Mouse (Mus musculus) embryo, embryonic 11.5 days (tissue): ENCODE measurements around the gene Lgmn.
A peak's percentile ranks its signal among the peaks of the same experiment; 100 is the strongest.

Source experiments
- DNase-seq: peaks from one replicate; pipeline ENCODE4 v3.0.0-alpha.2; 2012; ENCODE audit warnings: low read depth, low spot score

Gene Lgmn

DNA sequence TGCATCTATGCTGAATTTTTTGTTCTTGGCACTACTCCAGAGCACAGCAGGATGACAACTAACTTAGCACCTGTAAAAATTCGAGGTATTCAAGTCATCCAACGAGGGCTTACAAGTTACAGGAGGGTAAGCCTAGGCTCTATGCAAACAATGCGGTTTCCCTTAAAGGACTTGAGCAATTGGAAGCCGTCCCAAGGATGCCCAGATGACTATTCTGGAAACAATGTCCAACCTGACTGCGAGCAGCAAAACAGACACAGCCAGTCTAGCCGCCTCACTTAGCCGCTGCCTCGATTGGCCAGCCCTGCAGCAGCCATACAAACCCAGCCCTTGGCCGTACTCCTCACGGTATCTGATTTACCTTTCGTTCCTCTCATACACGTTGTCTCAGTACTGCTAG is 7.4 kb downstream of the Lgmn start:
- no peak for DNase-seq

DNA sequence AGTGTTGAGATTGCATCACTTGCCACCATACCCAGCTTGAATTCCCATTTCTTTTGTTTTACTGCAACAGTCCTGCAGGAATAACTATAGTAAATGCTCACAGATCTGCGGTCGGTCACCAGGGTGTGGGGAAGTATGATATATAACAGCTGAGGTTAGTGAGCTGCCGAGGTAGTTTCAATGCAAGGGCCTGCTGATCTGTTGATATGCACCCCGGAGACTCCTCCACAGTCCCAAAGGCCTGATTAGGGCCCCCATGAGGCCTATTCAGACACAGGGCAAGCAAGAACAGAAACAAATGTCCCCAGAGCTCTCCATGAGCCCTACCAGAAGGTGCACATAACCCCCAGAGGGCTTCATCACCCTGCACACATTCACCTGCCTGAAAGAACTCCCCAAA is 9.4 kb downstream of the Lgmn start:
- DNase-seq, result no peak

DNA sequence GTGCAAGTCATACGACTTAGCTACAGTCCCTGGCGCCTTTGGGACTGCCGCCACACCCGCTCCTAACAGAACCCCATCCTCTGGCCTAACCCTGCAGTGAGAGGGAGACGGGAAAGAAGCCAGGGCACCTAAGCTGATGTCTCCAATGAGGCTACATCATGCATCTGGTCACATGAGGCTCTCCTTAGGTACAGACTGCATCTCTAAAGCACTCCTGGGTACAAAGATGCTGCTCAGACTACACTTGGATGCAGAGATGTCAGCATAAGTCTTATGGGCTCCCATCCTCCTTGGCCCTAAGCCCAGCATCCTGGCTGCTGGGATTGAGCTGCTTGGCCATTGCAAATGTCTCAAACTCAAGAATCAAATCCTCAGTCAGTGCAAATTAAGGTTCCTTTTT is 10.0 kb downstream of the Lgmn start:
- no peak for DNase-seq

DNA sequence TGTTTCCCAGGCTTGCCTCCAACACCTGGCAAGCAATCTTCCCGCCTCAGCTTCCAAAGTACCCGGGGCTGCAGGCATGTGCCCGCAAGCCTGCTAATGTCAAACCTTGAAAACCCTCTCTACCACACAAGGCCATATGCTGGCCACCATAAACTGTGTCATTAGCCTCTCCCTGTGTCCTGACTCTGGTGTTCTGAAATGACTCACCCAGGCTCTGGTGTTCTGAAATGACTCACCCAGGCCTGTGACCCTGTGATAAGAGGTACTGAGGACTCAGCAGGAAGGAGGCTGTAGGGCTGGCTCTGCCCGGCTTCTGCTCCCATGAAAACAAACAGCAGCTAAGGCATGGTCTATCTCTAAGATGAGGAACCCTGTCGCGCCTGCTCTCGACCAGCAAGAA is 13.3 kb downstream of the Lgmn start:
- no peak for DNase-seq

DNA sequence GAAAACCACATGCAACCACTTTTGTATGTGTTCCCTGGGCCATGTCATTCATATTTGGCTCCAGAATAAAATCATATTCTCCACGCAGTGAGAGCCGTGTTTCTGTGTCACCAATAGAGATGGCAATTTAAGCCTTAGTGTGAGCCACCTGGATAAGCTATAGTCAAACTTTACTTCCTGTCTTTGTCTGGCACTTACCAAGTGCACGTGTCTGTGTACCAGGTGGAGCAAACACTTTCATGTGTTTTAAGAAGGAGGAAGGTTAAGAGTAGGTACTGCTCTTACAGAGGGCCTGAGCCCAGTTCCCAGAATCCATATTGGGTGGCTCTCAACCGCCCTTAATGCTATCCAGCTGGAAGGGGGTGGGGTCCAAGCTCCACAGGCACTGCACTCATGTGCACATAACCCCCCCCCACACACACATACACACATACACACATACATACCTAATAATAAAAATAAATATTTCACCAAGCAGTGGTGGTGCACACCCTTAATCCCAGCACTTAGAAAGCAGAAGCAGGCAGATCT is 14.5 kb downstream of the Lgmn start:
- no peak for DNase-seq

DNA sequence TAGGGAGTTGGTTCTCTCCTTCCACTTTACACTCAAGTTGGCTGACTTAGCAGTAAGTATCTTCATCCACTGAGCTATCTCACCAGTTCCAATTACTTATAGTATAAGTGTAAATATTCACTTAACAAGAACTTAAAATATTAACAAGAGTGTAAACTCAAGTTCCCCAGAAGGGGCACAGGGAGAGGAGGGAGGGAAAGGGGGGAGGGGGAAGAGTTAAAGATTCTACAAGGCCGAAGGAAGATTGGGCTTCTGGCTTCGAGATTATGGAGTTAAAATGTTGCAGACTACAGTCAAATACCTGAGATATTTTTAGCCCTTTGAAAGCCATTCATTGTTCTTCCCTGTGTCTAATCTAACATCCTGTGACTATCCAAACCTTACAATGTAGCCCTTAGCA is 15.2 kb downstream of the Lgmn start:
- DNase-seq, result no peak

DNA sequence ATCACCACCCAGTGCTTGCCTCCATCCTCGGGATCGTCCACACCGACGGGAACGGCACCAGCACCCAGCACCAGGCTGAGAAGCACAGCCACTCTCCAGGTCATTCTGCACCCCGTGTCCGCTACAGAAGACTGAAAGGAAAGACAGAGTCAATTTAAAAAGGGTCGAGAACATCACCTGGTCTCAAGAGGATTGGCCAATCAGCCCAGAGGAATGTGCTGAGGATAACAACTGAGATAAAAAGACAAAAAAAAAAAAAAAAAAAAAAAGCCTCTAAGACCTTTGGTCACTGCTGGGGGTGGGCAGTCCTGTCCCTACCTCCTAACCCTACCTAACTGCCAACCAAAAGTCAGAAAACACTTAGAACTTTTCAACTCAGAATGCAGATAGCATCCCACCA is 16.0 kb downstream of the Lgmn start:
- DNase-seq, result no peak

DNA sequence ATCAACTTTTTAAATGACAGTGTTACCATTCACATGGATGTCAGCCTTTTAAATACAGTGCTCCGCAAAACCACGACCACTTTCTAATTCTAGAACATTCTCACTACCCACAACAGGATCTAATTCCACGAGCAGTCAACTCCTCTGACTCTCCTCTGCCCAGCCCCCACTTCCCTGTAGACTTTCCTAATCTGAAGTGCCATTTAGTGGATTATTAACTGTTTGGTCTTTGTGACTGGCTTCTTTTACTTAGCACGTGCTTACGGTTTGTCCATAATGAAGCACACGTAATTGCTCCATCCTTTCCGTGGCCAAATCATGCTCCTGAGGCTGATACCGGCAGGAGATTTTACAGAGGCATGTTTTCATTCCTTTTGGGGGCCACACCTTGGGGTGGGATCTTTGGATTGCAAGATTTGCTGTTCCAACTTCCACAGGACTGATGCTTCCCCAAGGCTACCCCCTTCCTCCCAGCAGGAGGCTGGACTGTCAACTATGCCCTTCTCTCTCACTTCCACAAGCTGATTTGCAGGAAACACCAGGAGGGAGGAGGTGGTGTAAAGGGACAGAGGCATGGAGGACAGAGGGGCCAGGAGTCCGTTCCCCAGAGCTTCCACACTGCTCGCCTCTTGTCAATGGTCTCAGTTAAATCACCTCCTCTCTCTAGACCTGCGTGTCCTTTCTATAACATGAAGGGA is 16.8 kb downstream of the Lgmn start:
- DNase-seq, result no peak

DNA sequence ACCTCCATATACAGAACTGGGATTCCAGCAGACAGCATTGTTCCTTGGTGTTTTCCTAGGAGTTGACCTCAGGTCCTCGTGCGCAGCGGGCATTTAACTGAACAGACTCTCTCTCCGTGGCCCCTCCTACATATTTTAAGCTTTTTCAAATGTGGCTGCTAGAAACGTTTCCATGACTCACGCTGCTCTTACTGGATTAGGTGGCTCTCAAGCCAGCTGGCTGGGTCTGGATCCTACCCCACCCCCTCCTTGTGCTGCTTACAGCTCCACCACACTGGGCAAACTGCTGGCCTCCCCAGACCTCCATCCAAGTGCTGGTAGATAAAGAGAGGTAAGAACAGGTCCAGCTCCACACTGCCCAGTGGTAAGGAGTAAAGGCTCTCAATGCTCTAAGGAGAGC is 17.5 kb downstream of the Lgmn start:
- no peak for DNase-seq

DNA sequence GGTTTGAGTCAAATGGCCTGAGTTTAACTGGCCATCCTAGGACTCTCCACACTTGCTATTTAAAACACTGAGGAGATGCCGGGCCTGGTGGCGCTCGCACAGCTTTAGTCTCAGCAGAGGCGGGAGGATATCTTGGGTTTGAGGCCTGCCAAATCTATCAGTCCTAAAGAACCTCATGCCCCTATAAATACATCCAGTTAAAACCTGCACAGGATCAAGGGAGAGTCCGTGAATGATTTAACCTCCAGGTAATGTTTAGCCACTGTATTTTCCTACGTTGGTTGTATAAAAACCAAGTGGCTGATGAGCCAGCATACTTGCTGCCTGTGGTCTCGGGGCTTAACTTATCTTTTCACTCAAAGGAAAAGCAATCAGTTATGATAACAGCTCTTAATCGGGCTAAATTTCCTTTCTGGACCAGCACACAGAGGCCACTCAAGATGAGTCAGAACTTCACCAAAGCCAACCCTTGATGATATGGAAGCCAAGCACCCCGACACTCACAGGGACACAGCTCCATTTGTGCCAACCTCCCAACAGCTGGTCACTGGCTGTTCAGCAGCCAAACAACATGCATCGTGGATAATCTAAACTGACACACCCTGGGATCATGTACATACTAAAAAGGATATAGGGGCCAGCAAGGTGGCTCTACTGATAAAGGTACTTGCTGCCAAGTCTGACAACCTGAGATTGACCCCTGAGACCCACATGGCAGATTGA is 19.3 kb downstream of the Lgmn start:
- DNase-seq, result no peak

DNA sequence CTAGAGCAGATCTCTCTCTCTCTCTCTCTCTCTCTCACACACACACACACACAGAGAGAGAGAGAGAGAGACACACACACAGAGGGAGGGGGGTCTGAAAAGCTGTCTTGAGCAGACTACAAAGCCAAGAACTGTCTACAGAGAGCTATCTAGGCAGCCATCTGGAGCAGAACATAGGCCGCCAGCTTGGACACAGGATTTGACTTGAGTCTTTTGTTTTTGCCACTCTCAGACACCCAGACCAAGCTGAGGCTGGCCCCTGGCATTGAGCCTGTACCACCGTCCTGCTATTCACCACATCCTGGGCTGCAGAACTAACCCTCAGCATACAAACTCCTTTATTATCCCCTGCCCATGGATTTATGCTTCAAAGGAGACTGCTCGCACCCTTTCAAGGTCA is 20.1 kb downstream of the Lgmn start:
- DNase-seq, result no peak

DNA sequence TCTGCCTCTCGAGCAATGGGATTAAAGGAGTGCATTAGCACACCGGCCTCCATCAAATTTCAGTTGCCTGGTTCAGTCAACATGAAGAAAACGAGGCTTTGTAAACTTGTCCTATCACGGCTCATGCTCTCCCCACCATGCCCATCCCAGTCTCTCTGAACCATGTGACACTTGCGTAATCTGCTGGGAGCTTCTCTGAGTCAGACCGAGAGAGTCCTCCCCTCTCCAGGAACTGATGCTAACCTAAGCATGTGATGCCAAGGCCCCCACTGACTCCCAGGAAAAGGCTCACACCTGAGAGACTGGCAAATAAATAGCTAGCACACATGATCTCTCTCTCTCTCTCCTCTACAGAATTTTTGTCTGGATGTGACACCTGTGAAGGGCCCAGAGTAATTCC is 21.9 kb downstream of the Lgmn start:
- DNase-seq, result no peak

DNA sequence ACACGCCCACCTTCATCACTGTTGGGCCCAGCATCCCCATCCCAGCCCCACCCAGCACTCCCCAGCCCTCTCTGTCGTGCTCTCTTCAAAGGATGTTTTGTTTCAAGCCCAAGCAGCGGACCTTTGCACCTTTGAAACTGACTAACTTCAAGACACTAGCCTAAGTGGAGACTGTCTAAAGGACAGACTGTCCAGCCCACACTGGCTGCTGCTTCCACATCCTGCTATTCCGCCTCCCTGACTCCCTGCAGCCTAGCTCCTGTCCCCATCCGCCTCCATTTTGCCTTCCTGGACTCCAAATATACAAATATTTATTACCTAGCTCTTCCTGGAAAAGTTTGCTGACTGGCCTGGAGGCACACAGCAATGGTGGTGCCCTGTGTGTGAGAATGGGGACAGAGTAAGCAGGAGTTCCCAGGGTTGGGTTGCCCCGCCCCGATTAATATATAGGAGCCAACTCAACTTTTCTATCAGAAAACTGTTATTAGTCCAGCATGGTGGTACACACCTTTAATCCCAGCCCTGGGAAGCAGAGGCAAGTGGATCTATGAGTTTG is 22.6 kb downstream of the Lgmn start:
- no peak for DNase-seq

DNA sequence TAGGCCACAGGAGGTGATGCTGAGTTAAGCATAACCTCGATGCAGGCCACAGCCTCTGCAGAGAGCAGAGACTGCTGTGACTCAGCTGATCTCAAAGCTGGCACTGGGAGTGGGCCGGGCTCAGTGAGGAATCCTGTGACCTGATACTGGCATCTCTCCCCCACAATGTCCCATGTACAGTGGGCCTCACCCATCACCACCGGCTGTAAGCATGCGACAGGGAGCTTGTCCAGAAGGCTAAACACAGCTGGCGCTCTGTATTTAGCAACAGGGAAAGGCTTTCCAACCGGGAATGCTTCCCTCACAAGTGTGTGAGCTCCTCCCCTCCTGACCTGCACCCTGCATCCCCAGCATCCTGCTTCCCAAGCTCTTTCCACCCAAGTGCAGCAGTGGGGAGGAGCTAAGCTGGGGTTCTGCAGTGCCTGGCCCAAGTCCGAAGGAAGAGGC is 23.2 kb downstream of the Lgmn start:
- DNase-seq, result no peak

DNA sequence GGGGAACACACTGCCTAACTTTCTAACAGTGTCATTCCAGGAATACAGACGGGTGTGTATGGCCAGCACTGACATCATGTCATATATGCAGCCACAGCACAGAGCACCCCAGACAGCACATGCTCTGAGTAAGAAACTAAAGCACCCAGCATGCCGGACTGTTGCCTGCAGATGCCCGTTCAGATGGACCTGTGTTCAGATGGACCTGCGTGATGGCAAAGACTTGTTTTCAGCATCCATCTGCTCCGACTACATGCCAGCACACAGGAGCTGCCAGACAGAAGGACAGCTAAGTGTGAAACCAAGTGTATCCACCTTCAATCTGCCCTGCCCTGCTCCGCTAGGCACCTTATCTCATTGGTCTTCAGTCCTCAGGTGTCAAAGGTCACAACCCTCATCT is 24.9 kb downstream of the Lgmn start:
- no peak for DNase-seq

DNA sequence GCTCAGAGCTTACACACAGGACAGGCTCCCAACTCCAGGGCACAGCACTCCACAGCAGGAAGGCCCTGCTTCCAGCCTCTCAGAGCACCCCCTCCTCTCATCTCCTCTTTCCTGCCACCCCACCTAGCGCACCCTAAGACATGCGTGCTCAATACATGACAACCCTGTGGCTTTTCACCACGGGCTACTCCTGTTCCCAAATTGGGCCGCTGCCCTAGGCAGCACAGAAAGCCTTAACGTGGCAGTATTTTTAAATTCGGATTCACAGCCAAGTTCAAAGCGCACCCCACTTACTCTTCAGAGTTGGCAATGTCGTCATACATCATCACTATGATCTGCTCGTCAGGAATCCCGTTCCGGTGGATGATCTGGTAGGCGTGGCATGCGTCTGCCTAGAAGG is 26.4 kb downstream of the Lgmn start:
- no peak for DNase-seq

DNA sequence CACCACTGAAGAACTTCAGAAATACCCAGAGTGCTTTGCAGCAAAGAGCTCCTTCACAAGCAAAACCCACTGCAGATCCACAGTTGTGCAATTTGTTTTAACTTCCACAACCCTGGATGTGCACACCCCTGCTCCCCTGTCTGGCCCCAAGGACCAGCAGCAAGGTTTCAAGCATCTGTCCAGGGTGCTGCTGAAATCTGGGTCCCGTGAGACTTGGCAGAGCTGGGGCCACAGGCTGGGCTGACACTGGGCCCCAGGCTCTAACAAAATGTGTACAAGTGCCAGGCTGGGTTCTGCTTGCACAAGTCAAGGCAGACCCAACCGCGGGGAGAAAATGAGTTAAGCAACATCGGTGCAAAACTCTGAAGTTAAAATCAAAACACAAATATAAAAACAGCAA is 41.0 kb downstream of the Lgmn start:
- DNase-seq, result no peak

DNA sequence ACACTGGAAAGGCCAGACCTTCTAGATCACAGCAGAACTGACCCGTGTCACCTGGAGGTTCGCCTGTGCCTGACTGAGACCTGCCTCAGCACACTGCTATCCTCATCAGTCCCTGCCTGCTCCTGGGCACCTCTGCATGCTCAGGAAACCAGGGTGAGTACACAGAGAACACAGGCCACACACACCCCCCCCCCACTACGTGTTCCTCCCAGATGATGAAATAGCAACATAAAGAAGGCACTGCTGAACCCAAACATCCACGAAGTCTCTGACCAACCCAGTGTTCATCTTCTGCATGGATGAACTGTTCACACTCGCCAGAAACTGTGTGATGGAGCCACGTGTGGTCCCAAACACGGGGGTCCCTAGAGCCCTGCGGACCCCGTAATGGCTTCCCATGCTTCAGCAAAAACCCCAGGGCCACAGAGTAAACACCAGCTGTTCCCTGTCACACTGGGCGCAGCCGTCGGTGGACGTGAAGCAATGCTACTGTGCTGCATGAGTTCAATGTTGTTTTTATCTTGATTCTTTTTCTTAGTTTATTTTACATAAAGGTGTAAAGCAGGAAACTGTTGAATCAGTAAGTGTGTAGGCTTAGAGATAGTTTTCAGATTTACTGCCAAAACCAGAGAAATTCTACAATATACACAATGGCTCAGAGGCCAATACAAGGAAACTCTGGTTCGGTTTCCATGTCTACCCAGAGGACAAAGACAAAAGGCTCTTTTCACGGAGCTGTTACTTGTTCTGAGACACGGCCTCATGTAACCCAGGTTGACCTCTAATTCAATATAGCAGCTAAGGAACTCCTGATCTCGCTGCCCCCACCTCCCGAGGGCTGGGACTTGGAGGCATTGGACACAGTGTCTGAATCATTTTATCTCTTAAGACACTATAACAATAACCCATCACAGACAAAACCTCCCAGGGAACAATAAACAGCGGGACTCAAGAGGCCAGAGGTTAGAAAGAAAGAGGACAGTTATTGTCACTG is 43.3 kb downstream of the Lgmn start:
- no peak for DNase-seq

DNA sequence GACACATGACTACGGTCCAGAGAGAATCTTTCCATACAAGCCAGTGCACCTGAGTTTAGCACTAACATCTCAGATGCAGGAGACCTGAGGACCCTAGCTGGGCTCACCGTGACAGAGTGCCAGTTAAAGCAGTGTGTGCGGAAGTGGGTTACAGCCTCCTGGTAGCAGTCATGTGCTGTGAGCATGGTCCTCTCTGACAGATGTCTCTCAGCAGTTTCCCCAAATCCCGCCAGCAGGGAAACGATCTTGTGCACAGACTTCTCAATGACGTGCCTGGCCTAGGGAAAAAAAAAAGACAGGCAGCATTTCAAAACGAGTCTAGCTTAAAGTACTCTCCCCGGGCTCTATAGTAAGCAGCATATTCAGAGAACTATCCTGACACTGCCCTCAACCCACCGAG is 44.1 kb downstream of the Lgmn start:
- DNase-seq, result no peak

DNA sequence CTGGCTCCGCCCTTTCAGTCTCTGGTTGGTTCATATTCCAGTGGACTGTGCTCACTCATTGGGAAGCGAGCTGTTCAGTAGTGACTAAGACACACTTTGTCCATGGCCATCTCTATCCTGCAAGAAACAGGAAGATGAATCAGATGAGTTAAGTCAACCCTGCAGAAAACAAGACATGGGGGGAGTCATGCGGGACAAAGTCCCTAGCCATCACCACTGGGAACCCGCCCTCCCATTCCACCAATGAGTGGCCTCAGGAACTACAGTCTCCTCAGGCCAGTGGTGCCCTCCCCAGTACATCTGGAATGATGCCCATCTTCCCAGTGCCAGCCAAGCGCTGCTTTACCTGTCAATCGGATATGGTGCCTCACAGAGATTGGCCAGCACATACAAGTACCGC is 45.1 kb downstream of the Lgmn start:
- DNase-seq, result no peak

DNA sequence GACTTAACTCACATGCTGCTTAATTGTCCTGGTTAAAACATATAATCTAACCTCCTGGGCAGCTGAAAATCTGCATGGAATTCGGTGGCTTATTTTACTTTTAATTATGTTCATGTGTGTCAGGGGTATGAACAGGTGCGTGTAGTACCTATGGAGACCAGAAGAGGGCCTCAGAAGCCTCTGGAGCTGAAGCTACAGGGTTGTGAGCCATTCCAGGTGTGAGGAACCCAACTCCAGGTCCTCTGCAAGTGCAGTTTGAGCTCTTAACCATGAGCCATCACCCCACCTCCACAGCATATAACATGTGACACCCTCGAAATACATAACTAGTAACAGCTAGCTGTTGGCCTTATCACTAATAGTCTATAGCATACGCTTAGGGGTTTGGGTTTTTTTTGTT is 47.6 kb downstream of the Lgmn start:
- peak; percentile 16 for DNase-seq

DNA sequence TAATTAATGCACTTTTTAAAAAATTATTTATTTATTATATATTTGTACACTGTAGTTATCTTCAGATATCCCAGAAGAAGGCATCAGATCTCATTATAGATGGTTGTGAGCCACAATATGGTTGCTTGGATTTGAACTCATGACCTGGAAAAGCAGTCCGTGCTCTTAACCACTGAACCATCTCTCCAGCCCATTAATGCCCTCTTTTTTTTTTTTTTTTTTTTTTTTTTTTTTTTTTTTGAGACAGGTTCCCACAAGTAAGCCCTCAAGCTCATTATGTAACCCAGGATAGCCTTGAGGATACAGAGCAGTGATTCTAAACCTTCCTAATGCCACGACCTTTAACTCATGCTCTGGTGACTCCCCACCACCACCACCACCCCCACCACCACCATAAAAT is 48.5 kb downstream of the Lgmn start:
- DNase-seq, result no peak
